Mouse (Mus musculus) CH12.LX (cell line): Measurements from ENCODE around the gene Gm12184.

ENCODE experiments used
- CHD2 ChIP-seq: IDR thresholded peaks from 2 replicates; pipeline ENCODE4 v1.6.1; 2011; ENCODE audit warnings: low read length, improper control_type of control experiment
- CTCF ChIP-seq, 2 experiments: IDR thresholded peaks in 1 of 2; conservative IDR thresholded peaks in 1 of 2; 2 replicates each; pipeline ENCODE4 v1.5.1; 2011 to 2012; ENCODE audit warnings: low read depth in 2 of 2, low read length in 2 of 2, improper control_type of control experiment in 1 of 2, inconsistent platforms in 1 of 2, mild to moderate bottlenecking in 1 of 2, moderate library complexity in 1 of 2
- E2F4 ChIP-seq: IDR thresholded peaks from 2 replicates; pipeline ENCODE4 v1.6.1; 2011; ENCODE audit warnings: low read depth, low read length, improper control_type of control experiment; ENCODE audit not compliant: insufficient replicate concordance
- EP300 ChIP-seq: IDR thresholded peaks from 2 replicates; pipeline ENCODE4 v1.6.1; 2011; ENCODE audit warnings: low read length, improper control_type of control experiment
- JUN ChIP-seq: IDR thresholded peaks from 2 replicates; pipeline ENCODE4 v1.6.1; 2011; ENCODE audit warnings: low read depth, mild to moderate bottlenecking, low read length, improper control_type of control experiment, moderate library complexity; ENCODE audit not compliant: insufficient read depth
- MAFK ChIP-seq: IDR thresholded peaks from 2 replicates; pipeline ENCODE4 v1.6.1; 2011; ENCODE audit warnings: low read length, improper control_type of control experiment; ENCODE audit not compliant: insufficient replicate concordance
- MAX ChIP-seq: IDR thresholded peaks from 2 replicates; pipeline ENCODE4 v1.6.1; 2011; ENCODE audit warnings: low read length, improper control_type of control experiment
- NELFE ChIP-seq: IDR thresholded peaks from 2 replicates; pipeline ENCODE4 v1.6.1; 2011; ENCODE audit warnings: low read depth, low read length, improper control_type of control experiment
- POLR2A ChIP-seq: IDR thresholded peaks from 2 replicates; pipeline ENCODE4 v1.6.1; 2011; ENCODE audit warnings: low read depth, mild to moderate bottlenecking, improper control_type of control experiment, low read length
- TCF12 ChIP-seq: IDR thresholded peaks from 2 replicates; pipeline ENCODE4 v1.6.1; 2014; ENCODE audit warnings: low read depth, mild to moderate bottlenecking, inconsistent platforms, low read length, improper control_type of control experiment
- USF1 ChIP-seq: IDR thresholded peaks from 2 replicates; pipeline ENCODE4 v1.6.1; 2014; ENCODE audit warnings: low read depth, mild to moderate bottlenecking, inconsistent platforms, low read length, improper control_type of control experiment

DNA sequence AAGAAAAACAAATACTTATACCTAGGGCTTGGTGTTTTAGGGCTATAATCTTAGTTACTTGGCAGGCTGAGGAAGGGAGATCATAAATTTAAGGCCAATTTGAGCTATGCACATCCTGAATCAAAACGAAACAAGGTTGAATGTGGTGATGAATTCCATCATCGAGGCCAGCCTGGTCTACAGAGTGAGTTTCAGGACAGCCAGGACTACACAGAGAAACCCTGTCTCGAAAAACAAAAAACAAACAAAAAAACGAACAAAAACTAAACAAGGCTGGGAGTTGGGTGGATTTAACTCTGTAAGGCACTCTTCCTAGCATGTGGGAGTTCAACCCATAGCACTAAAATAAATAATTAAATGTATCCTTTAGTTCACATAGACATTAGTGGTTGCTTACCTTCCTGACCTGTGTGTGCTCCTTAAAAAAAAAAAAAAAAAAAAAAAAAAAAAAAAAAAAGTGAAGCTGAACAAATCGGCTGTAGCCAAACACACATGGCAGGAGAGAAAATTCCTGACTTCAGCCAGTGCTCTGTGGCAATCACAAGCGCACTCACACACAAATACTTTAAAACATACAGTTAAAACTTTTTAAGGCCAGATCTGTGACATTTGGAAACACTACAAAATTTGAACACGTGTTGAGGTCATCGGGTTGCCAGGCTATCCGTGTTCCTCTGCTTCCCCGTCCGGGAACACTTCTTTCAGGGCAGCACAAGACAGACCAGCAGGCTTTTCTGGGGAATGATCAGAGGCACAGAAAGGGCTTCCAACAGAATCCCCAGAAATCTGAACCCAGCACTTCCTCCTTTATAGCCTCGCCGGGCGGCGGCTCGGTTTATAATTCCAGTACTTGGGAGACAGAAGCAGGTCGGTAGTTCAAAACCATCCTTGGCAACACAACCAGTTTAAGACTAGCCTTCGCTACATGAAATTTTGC is 27.2 kb downstream of the Gm12184 start:
- TF ChIP-seq NELFE (no peak; the same call in 1 of the 2 replicates), MAX (peak; percentile 93), POLR2A (no peak), E2F4 (no peak), USF1 (no peak), MAFK (no peak), CTCF (conservative IDR thresholded peaks at IDR 0.05 in 1 of 2, IDR thresholded peaks at IDR 0.05 in 1 of 2; ENCODE audit: low read depth in 2 of 2, low read length in 2 of 2) (no peak), CHD2 (no peak), TCF12 (0 out of 2 replicates have a peak, but pooled peaks have one; percentile 11), JUN (no peak), EP300 (no peak)
